Mouse (Mus musculus): ENCODE results near the gene Olfr1306.

Olfr1306 gene
- long read RNA-seq, experiment 1: 0 reads
- long read RNA-seq, experiment 2: 0 reads

DNA sequence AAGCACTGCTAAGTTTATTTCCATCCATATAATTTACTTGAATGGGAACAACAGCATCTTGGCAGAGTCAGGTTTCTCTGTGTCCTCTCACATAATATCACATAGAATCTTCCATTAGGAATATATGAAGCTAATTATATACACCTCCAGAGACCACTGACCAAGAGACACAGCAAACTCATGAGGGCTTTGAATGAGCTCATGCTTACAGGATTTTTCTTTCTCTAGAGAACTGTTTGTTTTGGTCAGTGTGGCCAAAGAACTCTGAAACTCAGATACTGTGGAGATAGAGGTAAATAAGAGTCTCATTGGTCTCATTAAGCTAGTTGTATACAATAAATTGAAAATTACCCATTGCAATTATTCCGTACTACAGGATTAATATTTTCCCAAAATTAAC is at the start of gene Olfr1306:
Gene Olfr1306, minus strand, starts transcription at position 101 of the 400 bp plus-strand sequence.
- intact Hi-C loops (cut with DNase I): no loop called here

DNA sequence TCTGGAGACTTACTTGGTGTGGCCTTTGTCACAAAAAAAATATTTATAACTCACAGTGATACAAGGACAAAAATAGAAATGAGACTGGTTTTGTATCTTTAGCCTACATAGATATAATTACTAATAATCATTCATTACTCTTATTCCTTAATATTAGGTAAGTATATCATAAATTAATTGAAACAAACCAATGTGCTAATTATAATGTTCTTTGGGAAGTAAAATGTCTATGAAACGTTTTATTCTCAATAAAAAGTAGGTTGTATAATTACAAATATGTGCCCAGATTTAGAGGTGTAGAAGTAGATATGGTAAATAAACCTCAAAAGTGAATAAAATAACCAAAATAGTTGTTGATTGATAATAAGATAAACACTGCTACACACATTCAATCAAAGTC is 48.8 kb upstream of the Olfr1306 start, which contains the start of gene Olfr1308:
Gene Olfr1308, minus strand, starts transcription at position 101 of the 400 bp plus-strand sequence.
- intact Hi-C loops (cut with DNase I): no loop called here

- intact Hi-C loops (cut with DNase I): no loop called here
Observed at GRCm38 (mm10) chr2:111949340-111949739, 33.3 kb upstream of the Olfr1306 start, which contains the start of gene Olfr1307. Gene Olfr1307, minus strand, starts transcription at chr2:111949440.

- intact Hi-C loops (cut with DNase I): no loop called here
Observed at GRCm38 (mm10) chr2:111877049-111877448, 39.0 kb downstream of the Olfr1306 start, which contains the start of gene Olfr1305. Gene Olfr1305, minus strand, starts transcription at chr2:111877149.

Measured in adrenal gland (tissue).